Comparison of ENCODE assay signal across 9 mouse cellular contexts in the genomic region with DNA sequence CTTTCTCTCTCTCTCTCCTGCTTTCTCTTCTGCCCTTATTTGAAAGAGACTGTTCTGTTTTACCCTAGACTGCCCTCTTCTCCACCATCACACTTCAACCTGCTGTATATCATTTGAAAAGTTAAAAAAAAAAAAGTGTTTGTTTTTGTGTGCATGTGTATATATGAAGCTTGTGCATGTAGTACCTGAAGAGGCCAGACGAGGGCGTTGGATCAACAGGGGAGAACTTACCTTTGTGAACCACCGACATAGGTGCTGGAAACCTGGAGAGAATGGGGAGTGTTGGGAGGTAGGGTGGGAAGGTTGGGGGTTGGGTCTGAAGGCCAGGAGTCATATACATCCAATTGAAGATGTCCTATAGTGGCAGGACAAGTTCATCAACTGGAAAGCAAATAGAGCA.
DNase-seq lines count a peak whose midpoint lies in the region; TF ChIP-seq lines count a peak whose summit lies in the region.
"Had no signal": no experiment of that assay in that cellular context is flagged by ENCODE, and none has a peak within 500 bp of the region (broad histone marks: within the 10 kb centered on the region; RNA-seq: fewer than 3 reads in every experiment).

No protein-coding gene starts in this region.

- DNase-seq in heart, adult 11 months: peak; percentile 56
- DNase-seq in heart, postnatal 25 days (ENCODE audit: low spot score): no peak
- DNase-seq in thymus, postnatal 0 days (ENCODE audit: low spot score): peak; percentile 9
- no peak for DNase-seq in thymus, adult 18-20 months
- DNase-seq in brain, embryonic 14.5 days (ENCODE audit: low read depth): no peak
- DNase-seq in left cerebral cortex, adult 18-20 months (ENCODE audit: low spot score in 2 of 2): no peak
- DNase-seq in right cerebral cortex, postnatal 36 days (ENCODE audit: low spot score in 2 of 2): no peak
- DNase-seq: kidney, postnatal 10 days; lung, postnatal 36 days had no signal

- no peak for TF ChIP-seq POLR2A in brain, embryonic 14.5 days (IDR thresholded peaks at IDR 0.05; ENCODE audit: borderline replicate concordance, extremely low read depth, insufficient read depth, insufficient read length, poor library complexity, severe bottlenecking)

- intact Hi-C loops in heart, postnatal 25 days (cut with DNase I): no loop called here

- peak; percentile 32; the same call in 1 of the 2 replicates for TF ChIP-seq CTCF in brain, embryonic 14.5 days (IDR thresholded peaks at IDR 0.05; ENCODE audit: borderline replicate concordance, extremely low read depth, insufficient read depth, insufficient read length)

Comparison
In these comparisons a context has a peak if more than half of its experiments do, and no peak if none do; other contexts are left out.
1. DNase-seq: peak in heart, adult 11 months (single experiment) and thymus, postnatal 0 days (single experiment); none in heart, postnatal 25 days (single experiment), thymus, adult 18-20 months (0 of 2), brain, embryonic 14.5 days (single experiment), left cerebral cortex, adult 18-20 months (0 of 2) and right cerebral cortex, postnatal 36 days (0 of 2).